Mouse (Mus musculus): ENCODE data around the gene Hist3h2a. TPM values are rescaled to one million over a fixed set of nuclear protein-coding genes. Genes with fewer than 3 reads are reported as not detected.
A peak's percentile ranks its signal among the peaks of the same experiment; 100 is the strongest.

Gene Hist3h2a
- polyA plus RNA-seq, 1 experiment from 2014 or later: 31.8 TPM

GRCm38 (mm10) chr11:58969659-58970058 is 15.2 kb downstream of the Hist3h2a start:
- H3K36me3 ChIP-seq (ENCODE audit: control insufficient read depth, insufficient read depth, low read length): peaks cover 7% of the 10 kb centered on the region; the same call in 1 of the 2 replicates
- H3K9me3 ChIP-seq (ENCODE audit: control insufficient read depth, low read length): no peaks in the 10 kb centered on the region
- H3K27ac ChIP-seq (ENCODE audit: low read depth, low read length): peak overlapping the region; percentile 60; the same call in 1 of the 2 replicates
- peak; percentile 61; the same call in 1 of the 2 replicates for ATAC-seq (ENCODE audit: low FRiP score, low TSS enrichment)
- no peak overlapping the region for H3K4me3 ChIP-seq (ENCODE audit: low read length)
- H3K4me1 ChIP-seq (ENCODE audit: control insufficient read depth, insufficient read depth, low read length): peaks cover 8% of the 10 kb centered on the region
- WGBS: 46% methylated on average over 6 of the region's 6 CpGs
- H3K4me2 ChIP-seq (replicated peaks; ENCODE audit: low read depth, low read length): no peak overlapping the region
- no peak overlapping the region for H3K9ac ChIP-seq (ENCODE audit: low read depth, low read length)
- H3K27me3 ChIP-seq (ENCODE audit: control insufficient read depth, insufficient read depth, low read length): no peaks in the 10 kb centered on the region

- Histone ChIP-seq H3K4me2 (replicated peaks; ENCODE audit: low read depth, low read length) (no peak overlapping the region), H3K9ac (ENCODE audit: low read depth, low read length) (0 out of 2 replicates have a peak overlapping the region, but pooled peaks have one; percentile 7), H3K27me3 (ENCODE audit: control insufficient read depth, insufficient read depth, low read length) (no peaks in the 10 kb centered on the region), H3K36me3 (ENCODE audit: control insufficient read depth, insufficient read depth, low read length) (peaks cover 7% of the 10 kb centered on the region; the same call in 1 of the 2 replicates), H3K9me3 (ENCODE audit: control insufficient read depth, low read length) (no peaks in the 10 kb centered on the region), H3K27ac (ENCODE audit: low read depth, low read length) (no peak overlapping the region), H3K4me1 (ENCODE audit: control insufficient read depth, insufficient read depth, low read length) (no peaks in the 10 kb centered on the region; the same call in 1 of the 2 replicates), H3K4me3 (ENCODE audit: low read length) (no peak overlapping the region)
- ATAC-seq (ENCODE audit: low FRiP score, low TSS enrichment): no peak
- 93% methylated on average over 21 of the region's 21 CpGs for WGBS
These were observed 16.5 kb downstream of the Hist3h2a start for GRCm38 (mm10) chr11:58970831-58971530.

- H3K27ac ChIP-seq (ENCODE audit: low read depth, low read length): no peak overlapping the region
- no peak for ATAC-seq (ENCODE audit: low FRiP score, low TSS enrichment)
- H3K4me2 ChIP-seq (replicated peaks; ENCODE audit: low read depth, low read length): no peak overlapping the region
- H3K27me3 ChIP-seq (ENCODE audit: control insufficient read depth, insufficient read depth, low read length): no peaks in the 10 kb centered on the region
- no peaks in the 10 kb centered on the region; the same call in 1 of the 2 replicates for H3K4me1 ChIP-seq (ENCODE audit: control insufficient read depth, insufficient read depth, low read length)
- no peak overlapping the region for H3K4me3 ChIP-seq (ENCODE audit: low read length)
- 92% methylated on average over 3 of the region's 3 CpGs for WGBS
- no peaks in the 10 kb centered on the region for H3K9me3 ChIP-seq (ENCODE audit: control insufficient read depth, low read length)
- H3K9ac ChIP-seq (ENCODE audit: low read depth, low read length): no peak overlapping the region
- H3K36me3 ChIP-seq (ENCODE audit: control insufficient read depth, insufficient read depth, low read length): peaks cover 7% of the 10 kb centered on the region; the same call in 1 of the 2 replicates
These were observed 17.3 kb downstream of the Hist3h2a start for GRCm38 (mm10) chr11:58971796-58972195.

- Histone ChIP-seq H3K27me3 (ENCODE audit: control insufficient read depth, insufficient read depth, low read length) (no peaks in the 10 kb centered on the region), H3K9ac (ENCODE audit: low read depth, low read length) (no peak overlapping the region), H3K4me3 (ENCODE audit: low read length) (no peak overlapping the region), H3K9me3 (ENCODE audit: control insufficient read depth, low read length) (no peaks in the 10 kb centered on the region), H3K4me1 (ENCODE audit: control insufficient read depth, insufficient read depth, low read length) (peaks cover 8% of the 10 kb centered on the region), H3K4me2 (replicated peaks; ENCODE audit: low read depth, low read length) (no peak overlapping the region), H3K36me3 (ENCODE audit: control insufficient read depth, insufficient read depth, low read length) (peaks cover 7% of the 10 kb centered on the region; the same call in 1 of the 2 replicates), H3K27ac (ENCODE audit: low read depth, low read length) (no peak overlapping the region)
- ATAC-seq (ENCODE audit: low FRiP score, low TSS enrichment): no peak
- WGBS: 89% methylated on average over 3 of the region's 3 CpGs
These were observed 19.9 kb downstream of the Hist3h2a start for GRCm38 (mm10) chr11:58974414-58974813.

GRCm38 (mm10) chr11:58977150-58977549 is 22.7 kb downstream of the Hist3h2a start:
- H3K9me3 ChIP-seq (ENCODE audit: control insufficient read depth, low read length): no peaks in the 10 kb centered on the region
- ATAC-seq (ENCODE audit: low FRiP score, low TSS enrichment): no peak; the same call in 1 of the 2 replicates
- H3K4me3 ChIP-seq (ENCODE audit: low read length): peak overlapping the region; percentile 87

GRCm38 (mm10) chr11:58977607-58978026 is 23.1 kb downstream of the Hist3h2a start:
- peak overlapping the region; percentile 87 for H3K4me3 ChIP-seq (ENCODE audit: low read length)
- H3K4me2 ChIP-seq (replicated peaks; ENCODE audit: low read depth, low read length): peak overlapping the region; percentile 78
- H3K9ac ChIP-seq (ENCODE audit: low read depth, low read length): peak overlapping the region; percentile 84
- ATAC-seq (ENCODE audit: low FRiP score, low TSS enrichment): peak; percentile 3; the same call in 1 of the 2 replicates
- H3K27ac ChIP-seq (ENCODE audit: low read depth, low read length): peak overlapping the region; percentile 81
- H3K36me3 ChIP-seq (ENCODE audit: control insufficient read depth, insufficient read depth, low read length): peaks cover 13% of the 10 kb centered on the region
- H3K27me3 ChIP-seq (ENCODE audit: control insufficient read depth, insufficient read depth, low read length): no peaks in the 10 kb centered on the region
- H3K4me1 ChIP-seq (ENCODE audit: control insufficient read depth, insufficient read depth, low read length): peaks cover 22% of the 10 kb centered on the region
- WGBS: under 1% methylated on average over 21 of the region's 21 CpGs
- H3K9me3 ChIP-seq (ENCODE audit: control insufficient read depth, low read length): no peaks in the 10 kb centered on the region

More at GRCm38 (mm10) chr11:58977150-58977549, 22.7 kb downstream of the Hist3h2a start:
- peaks cover 9% of the 10 kb centered on the region for H3K36me3 ChIP-seq (ENCODE audit: control insufficient read depth, insufficient read depth, low read length)
- peak overlapping the region; percentile 81 for H3K27ac ChIP-seq (ENCODE audit: low read depth, low read length)
- no peaks in the 10 kb centered on the region for H3K27me3 ChIP-seq (ENCODE audit: control insufficient read depth, insufficient read depth, low read length)
- H3K4me2 ChIP-seq (replicated peaks; ENCODE audit: low read depth, low read length): peak overlapping the region; percentile 78
- H3K4me1 ChIP-seq (ENCODE audit: control insufficient read depth, insufficient read depth, low read length): peaks cover 22% of the 10 kb centered on the region
- peak overlapping the region; percentile 84 for H3K9ac ChIP-seq (ENCODE audit: low read depth, low read length)
- under 1% methylated on average over 29 of the region's 29 CpGs for WGBS

- ATAC-seq (ENCODE audit: low FRiP score, low TSS enrichment): peak; percentile 82
- Histone ChIP-seq H3K4me2 (replicated peaks; ENCODE audit: low read depth, low read length) (peak within 1 kb of the TSS; percentile 78), H3K4me1 (ENCODE audit: control insufficient read depth, insufficient read depth, low read length) (peaks cover 22% of the 10 kb centered on the region), H3K4me3 (ENCODE audit: low read length) (peak within 1 kb of the TSS; percentile 87), H3K9ac (ENCODE audit: low read depth, low read length) (peak within 1 kb of the TSS; percentile 84), H3K9me3 (ENCODE audit: control insufficient read depth, low read length) (no peaks in the 10 kb centered on the region), H3K27ac (ENCODE audit: low read depth, low read length) (peak within 1 kb of the TSS; percentile 81), H3K27me3 (ENCODE audit: control insufficient read depth, insufficient read depth, low read length) (no peaks in the 10 kb centered on the region), H3K36me3 (ENCODE audit: control insufficient read depth, insufficient read depth, low read length) (peaks cover 17% of the 10 kb centered on the region)
- WGBS: under 1% methylated on average over 64 of the region's 64 CpGs
These were observed 23.7 kb downstream of the Hist3h2a start, which contains the start of gene Trim11 for GRCm38 (mm10) chr11:58978027-58978705. Gene Trim11, plus strand, starts transcription at chr11:58978093.

GRCm38 (mm10) chr11:58978706-58979030 is 24.2 kb downstream of the Hist3h2a start:
- Histone ChIP-seq H3K4me3 (ENCODE audit: low read length) (peak overlapping the region; percentile 87), H3K4me1 (ENCODE audit: control insufficient read depth, insufficient read depth, low read length) (peaks cover 22% of the 10 kb centered on the region), H3K9ac (ENCODE audit: low read depth, low read length) (peak overlapping the region; percentile 84), H3K36me3 (ENCODE audit: control insufficient read depth, insufficient read depth, low read length) (peaks cover 19% of the 10 kb centered on the region), H3K27ac (ENCODE audit: low read depth, low read length) (no peak overlapping the region), H3K9me3 (ENCODE audit: control insufficient read depth, low read length) (no peaks in the 10 kb centered on the region), H3K4me2 (replicated peaks; ENCODE audit: low read depth, low read length) (peak overlapping the region; percentile 78), H3K27me3 (ENCODE audit: control insufficient read depth, insufficient read depth, low read length) (no peaks in the 10 kb centered on the region)
- WGBS: 3% methylated on average over 5 of the region's 5 CpGs
- no peak for ATAC-seq (ENCODE audit: low FRiP score, low TSS enrichment)
